Mouse (Mus musculus): ENCODE results near the gene Otulin.

DNA sequence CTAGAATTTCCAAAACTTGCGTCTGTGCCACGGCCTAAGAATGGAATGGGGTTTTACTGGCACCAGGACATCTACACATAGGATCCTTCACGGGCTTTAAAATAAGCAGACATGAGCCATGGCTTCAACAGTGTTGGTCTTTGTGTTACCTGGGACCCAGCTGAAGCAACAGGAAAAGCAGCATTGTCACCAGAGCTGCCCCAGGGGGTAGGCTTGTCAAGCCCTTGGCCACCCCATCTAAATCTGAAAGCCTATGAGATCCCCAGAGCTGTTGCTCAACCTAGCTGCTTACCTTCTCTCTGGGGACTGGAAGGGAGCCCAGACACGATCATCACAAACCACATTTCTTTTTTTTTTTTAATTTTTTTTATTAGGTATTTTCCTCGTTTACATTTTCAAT lies 132.4 kb downstream of the Otulin start:
- TF ChIP-seq CTCF (conservative IDR thresholded peaks at IDR 0.05; ENCODE audit: insufficient read depth, insufficient read length, low read depth, low read length) (no peak), POLR2A (IDR thresholded peaks at IDR 0.05; ENCODE audit: low read depth, low read length) (no peak)

Measured in kidney, adult 2 months (tissue).